Mouse (Mus musculus) embryonic facial prominence, embryonic 15.5 days (tissue): ENCODE measurements around the gene Thrb. TPM values are rescaled to one million over a fixed set of nuclear protein-coding genes. Genes with fewer than 3 reads are reported as not detected.
"Not testable (repeated sequence)": the region's sequence is repeated elsewhere in the genome, so short reads cannot be mapped to it uniquely, and the experiment has no call there.

Experiments used
- ATAC-seq: fragments of 200-750 bp; cut with Nextera tagmentation; 2 replicates; pipeline ENCODE4 v1.8.0; 2017; ENCODE audit warnings: low read depth, moderate TSS enrichment; ENCODE audit not compliant: insufficient number of reproducible peaks, low FRiP score, low TSS enrichment
- H3K27ac ChIP-seq: fragments of 300-500 bp; sonication (generic); replicated peaks from 2 replicates; pipeline ENCODE4 v1.5.1; 2015; ENCODE audit warnings: mild to moderate bottlenecking, inconsistent platforms
- H3K27me3 ChIP-seq: fragments of 300-500 bp; sonication (generic); 2 replicates; pipeline ENCODE4 v1.6.1; 2015; ENCODE audit warnings: inconsistent platforms
- H3K36me3 ChIP-seq: fragments of 300-500 bp; sonication (generic); 2 replicates; pipeline ENCODE4 v1.6.1; 2015; ENCODE audit warnings: mild to moderate bottlenecking, inconsistent platforms
- H3K4me1 ChIP-seq: fragments of 300-500 bp; sonication (generic); 2 replicates; pipeline ENCODE4 v1.6.1; 2015; ENCODE audit warnings: inconsistent platforms
- H3K4me2 ChIP-seq: fragments of 300-500 bp; sonication (generic); replicated peaks from 2 replicates; pipeline ENCODE4 v1.6.1; 2015; ENCODE audit warnings: mild to moderate bottlenecking, inconsistent platforms
- H3K4me3 ChIP-seq: fragments of 300-500 bp; sonication (generic); replicated peaks from 2 replicates; pipeline ENCODE4 v1.5.1; 2015; ENCODE audit warnings: mild to moderate bottlenecking, inconsistent platforms
- H3K9ac ChIP-seq: fragments of 300-500 bp; sonication (generic); 2 replicates; pipeline ENCODE4 v1.6.1; 2015; ENCODE audit warnings: inconsistent platforms
- H3K9me3 ChIP-seq: fragments of 300-500 bp; sonication (generic); replicated peaks from 2 replicates; pipeline ENCODE4 v1.6.1; 2016; ENCODE audit warnings: inconsistent platforms
- WGBS: fragments of 180-500 bp; shearing (Covaris S2); methylation state at CpG from one replicate; pipeline ENCODE4 v1.1.7; 2015; 5-methylcytosine and 5-hydroxymethylcytosine counted together
- polyA plus RNA-seq: library from polyadenylated mRNA; unstranded; fragments of >200 nt; fragmentation: Nextera tagmentation; extraction: Ambion mirVana; gene quantifications from 2 replicates; pipeline ENCODE4 v1.2.1, GENCODE M21; 2015

The Thrb gene
- polyA plus RNA-seq, 1 experiment from 2014 or later = 4.4 TPM

DNA sequence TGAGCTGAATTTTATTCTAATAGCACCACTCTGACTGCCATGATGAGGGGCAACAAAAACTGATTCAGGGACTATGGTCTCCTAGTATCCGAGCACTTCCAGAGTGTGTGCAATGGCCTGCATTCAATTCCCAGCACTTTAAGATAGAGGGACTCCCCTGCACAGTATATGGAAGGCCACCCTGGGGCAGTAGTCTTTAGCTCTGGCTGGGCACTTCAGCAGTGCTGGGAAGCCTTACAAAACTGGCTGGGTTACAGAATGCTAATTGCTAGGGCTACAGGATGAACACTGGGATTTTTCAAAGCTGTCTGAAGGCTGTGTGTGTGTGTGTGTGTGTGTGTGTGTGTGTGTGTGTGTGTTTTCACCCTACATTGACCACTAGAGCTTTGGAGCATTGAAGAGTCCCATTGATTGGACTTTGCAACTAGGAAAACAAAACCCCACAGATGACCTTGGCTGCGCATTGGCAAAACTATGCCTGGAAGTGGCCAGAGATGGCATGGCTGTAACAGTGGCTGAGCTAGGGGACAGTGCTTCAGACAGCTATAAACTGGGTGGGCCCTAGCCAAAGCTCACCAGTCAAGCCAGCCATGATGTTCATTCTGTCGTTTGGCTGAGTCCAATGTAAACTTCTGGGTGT lies 257.2 kb downstream of the Thrb start:
- no peaks in the 10 kb centered on the region for H3K9me3 ChIP-seq
- no peak overlapping the region for H3K4me2 ChIP-seq
- H3K4me1 ChIP-seq = no peaks in the 10 kb centered on the region
- WGBS = 79% methylated on average over 3 of the region's 3 CpGs
- no peaks in the 10 kb centered on the region for H3K27me3 ChIP-seq
- no peak overlapping the region for H3K27ac ChIP-seq
- no peak overlapping the region for H3K9ac ChIP-seq
- no peak overlapping the region for H3K4me3 ChIP-seq
- ATAC-seq = no peak
- H3K36me3 ChIP-seq = no peaks in the 10 kb centered on the region

GRCm38 (mm10) chr14:17917899-17918298 lies 257.8 kb downstream of the Thrb start:
- no peaks in the 10 kb centered on the region for H3K36me3 ChIP-seq
- H3K4me1 ChIP-seq = no peaks in the 10 kb centered on the region
- no peak overlapping the region for H3K9ac ChIP-seq
- no peak overlapping the region for H3K4me2 ChIP-seq
- H3K27me3 ChIP-seq = no peaks in the 10 kb centered on the region
- 42% methylated on average over 3 of the region's 3 CpGs for WGBS
- H3K9me3 ChIP-seq = no peaks in the 10 kb centered on the region
- no peak for ATAC-seq
- H3K27ac ChIP-seq = no peak overlapping the region
- H3K4me3 ChIP-seq = no peak overlapping the region

GRCm38 (mm10) chr14:17922807-17923704 lies 263.0 kb downstream of the Thrb start:
- Histone ChIP-seq H3K36me3 (no peaks in the 10 kb centered on the region), H3K27ac (no peak overlapping the region), H3K4me2 (no peak overlapping the region), H3K9me3 (no peaks in the 10 kb centered on the region), H3K27me3 (no peaks in the 10 kb centered on the region), H3K4me1 (no peaks in the 10 kb centered on the region), H3K4me3 (no peak overlapping the region), H3K9ac (no peak overlapping the region)
- WGBS = 60% methylated on average over 8 of the region's 8 CpGs
- no peak for ATAC-seq

DNA sequence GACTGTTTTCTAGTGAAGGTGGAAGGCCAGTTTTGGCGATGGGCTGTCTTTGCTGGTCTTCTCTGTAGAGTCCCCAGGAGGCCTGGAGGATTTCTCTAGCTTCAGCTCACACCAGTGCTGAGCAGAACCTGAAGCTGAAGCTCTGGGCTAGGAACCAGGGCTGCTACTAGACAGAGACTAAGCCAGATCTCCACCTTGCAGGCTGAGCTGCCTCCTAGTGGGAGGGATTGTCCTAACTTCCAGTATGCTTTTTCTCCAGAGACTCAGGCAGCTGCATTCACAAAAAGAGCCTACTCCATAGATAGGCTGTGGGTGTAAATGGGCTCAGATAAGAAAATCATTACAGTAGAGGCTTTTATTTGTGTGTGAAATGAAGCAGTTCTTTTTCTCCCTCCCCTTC lies 267.4 kb downstream of the Thrb start:
- Histone ChIP-seq H3K9ac (no peak overlapping the region), H3K9me3 (no peaks in the 10 kb centered on the region), H3K4me2 (no peak overlapping the region), H3K36me3 (no peaks in the 10 kb centered on the region), H3K27ac (no peak overlapping the region), H3K27me3 (no peaks in the 10 kb centered on the region), H3K4me1 (no peaks in the 10 kb centered on the region), H3K4me3 (no peak overlapping the region)
- 34% methylated on average over 1 of the region's 1 CpGs for WGBS
- ATAC-seq = no peak; the same call in 1 of the 2 replicates

DNA sequence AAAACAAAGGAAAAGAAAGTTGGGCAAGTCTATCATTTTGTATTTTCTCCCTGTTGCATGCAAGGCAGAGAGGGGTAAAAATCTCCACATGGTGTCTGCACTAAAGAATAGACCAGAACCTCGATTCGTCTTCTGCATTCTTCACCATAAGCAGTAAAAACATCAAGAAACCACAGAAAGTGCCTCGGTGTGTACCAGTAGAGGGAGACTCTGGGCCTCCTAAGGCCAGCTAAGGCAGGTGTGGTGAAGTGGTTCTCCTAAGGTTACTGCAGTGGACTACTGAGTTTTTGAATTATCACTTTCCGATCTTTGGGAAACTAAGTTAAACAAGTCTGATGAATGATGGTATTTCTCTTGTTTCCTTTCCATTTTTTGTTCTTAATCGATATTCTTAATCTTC lies 269.5 kb downstream of the Thrb start:
- no peak overlapping the region for H3K27ac ChIP-seq
- no peak overlapping the region for H3K4me2 ChIP-seq
- ATAC-seq = no peak
- no peak overlapping the region for H3K4me3 ChIP-seq
- no peaks in the 10 kb centered on the region for H3K9me3 ChIP-seq
- H3K36me3 ChIP-seq = no peaks in the 10 kb centered on the region
- no peaks in the 10 kb centered on the region for H3K4me1 ChIP-seq
- H3K27me3 ChIP-seq = no peaks in the 10 kb centered on the region
- whole genome bisulfite sequencing = 71% methylated on average over 5 of the region's 5 CpGs
- no peak overlapping the region for H3K9ac ChIP-seq

DNA sequence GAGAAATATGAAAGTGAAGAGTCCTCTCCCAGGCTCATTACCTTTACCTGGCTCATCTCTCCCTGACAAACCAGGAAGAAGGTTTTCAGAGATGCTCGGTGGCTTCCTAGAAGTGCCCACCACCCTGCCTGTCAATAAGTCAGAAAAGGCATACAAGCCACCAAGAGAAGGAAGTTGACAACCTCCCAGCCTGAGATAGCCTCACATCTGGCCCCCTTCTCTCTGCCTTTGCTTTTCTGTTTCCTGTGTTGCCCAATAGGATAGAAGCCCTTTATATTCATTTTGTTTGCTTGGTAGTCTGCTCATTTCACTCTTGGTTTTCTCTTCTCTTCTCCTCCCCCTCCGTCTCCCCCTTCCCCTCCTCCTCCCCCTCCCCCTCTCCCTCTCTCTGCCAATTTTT lies 273.4 kb downstream of the Thrb start:
- no peak for ATAC-seq
- no peaks in the 10 kb centered on the region for H3K4me1 ChIP-seq
- no peak overlapping the region for H3K9ac ChIP-seq
- no peak overlapping the region for H3K27ac ChIP-seq
- 55% methylated on average over 2 of the region's 2 CpGs for WGBS
- no peak overlapping the region for H3K4me3 ChIP-seq
- no peaks in the 10 kb centered on the region for H3K27me3 ChIP-seq
- no peak overlapping the region for H3K4me2 ChIP-seq
- H3K9me3 ChIP-seq = no peaks in the 10 kb centered on the region
- H3K36me3 ChIP-seq = no peaks in the 10 kb centered on the region

GRCm38 (mm10) chr14:17934779-17935178 lies 274.7 kb downstream of the Thrb start:
- WGBS = 85% methylated on average over 4 of the region's 4 CpGs
- H3K27ac ChIP-seq, ATAC-seq: not testable (repeated sequence)

DNA sequence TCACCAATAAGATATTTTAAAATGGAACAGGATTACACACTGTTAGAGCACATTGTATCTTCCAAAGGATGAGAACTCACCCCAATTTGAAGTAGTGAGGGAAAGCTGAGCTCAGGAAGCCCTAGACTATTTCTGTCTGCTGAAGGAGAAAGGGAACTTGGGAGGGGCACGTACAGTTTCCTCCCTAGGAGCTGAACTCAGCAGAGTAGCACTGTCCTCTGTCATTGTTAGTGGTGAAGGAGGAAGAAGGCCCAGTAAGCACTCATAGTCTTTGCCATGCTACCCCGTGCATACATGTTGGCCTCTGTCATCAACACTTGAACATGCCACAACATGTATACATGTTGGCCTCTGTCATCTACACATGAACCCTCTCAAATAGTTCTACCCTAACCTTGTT lies 294.0 kb downstream of the Thrb start:
- Histone ChIP-seq H3K27ac (no peak overlapping the region), H3K4me2 (no peak overlapping the region), H3K36me3 (no peaks in the 10 kb centered on the region), H3K4me3 (no peak overlapping the region), H3K4me1 (no peaks in the 10 kb centered on the region), H3K9me3 (no peaks in the 10 kb centered on the region), H3K9ac (no peak overlapping the region), H3K27me3 (no peaks in the 10 kb centered on the region)
- no peak for ATAC-seq
- 79% methylated on average over 2 of the region's 2 CpGs for WGBS

More at GRCm38 (mm10) chr14:17934779-17935178, 274.7 kb downstream of the Thrb start:
- H3K4me1 ChIP-seq, H3K27me3 ChIP-seq, H3K4me2 ChIP-seq, H3K9ac ChIP-seq, H3K9me3 ChIP-seq, H3K36me3 ChIP-seq, H3K4me3 ChIP-seq: not testable (repeated sequence)

GRCm38 (mm10) chr14:17959901-17960300 lies 299.8 kb downstream of the Thrb start:
- WGBS = 33% methylated on average over 2 of the region's 2 CpGs
- Histone ChIP-seq H3K27ac (no peak overlapping the region), H3K9me3 (no peaks in the 10 kb centered on the region), H3K9ac (no peak overlapping the region), H3K4me2 (no peak overlapping the region), H3K27me3 (no peaks in the 10 kb centered on the region), H3K4me3 (no peak overlapping the region), H3K4me1 (no peaks in the 10 kb centered on the region), H3K36me3 (no peaks in the 10 kb centered on the region)
- ATAC-seq = no peak

DNA sequence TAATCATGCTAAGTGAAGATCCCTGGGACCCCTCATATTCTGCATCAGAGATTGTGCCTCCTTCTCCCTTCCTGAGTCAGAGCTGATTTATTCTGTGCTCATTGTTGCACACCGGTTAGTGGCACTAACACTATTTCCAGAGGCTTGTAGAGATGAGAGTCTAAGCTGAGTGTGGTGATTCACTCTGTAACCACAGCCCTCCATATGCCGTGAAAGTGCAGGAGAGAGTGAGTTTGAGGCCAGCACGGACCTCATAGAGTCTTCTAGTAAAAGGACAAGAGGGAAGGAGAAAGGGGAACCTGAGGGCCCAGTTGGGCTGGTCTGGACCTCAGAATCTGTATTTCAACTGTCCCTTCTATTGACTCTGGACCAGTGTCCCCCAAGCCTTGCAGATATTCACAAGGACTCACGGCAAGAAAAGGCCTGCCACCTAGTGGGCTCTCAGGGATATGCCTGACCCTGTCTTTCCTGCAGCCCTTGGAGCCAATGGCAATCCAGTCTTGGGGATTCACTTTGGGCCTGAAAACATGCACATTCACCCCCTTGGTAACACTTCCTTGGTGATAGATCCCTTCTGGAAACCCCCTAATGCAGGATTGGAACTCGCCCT lies 307.2 kb downstream of the Thrb start:
- 30% methylated on average over 5 of the region's 5 CpGs for WGBS
- no peak for ATAC-seq
- Histone ChIP-seq H3K36me3 (no peaks in the 10 kb centered on the region), H3K27ac (no peak overlapping the region), H3K4me3 (no peak overlapping the region), H3K9me3 (no peaks in the 10 kb centered on the region), H3K27me3 (no peaks in the 10 kb centered on the region), H3K4me1 (no peaks in the 10 kb centered on the region), H3K9ac (no peak overlapping the region), H3K4me2 (no peak overlapping the region)

DNA sequence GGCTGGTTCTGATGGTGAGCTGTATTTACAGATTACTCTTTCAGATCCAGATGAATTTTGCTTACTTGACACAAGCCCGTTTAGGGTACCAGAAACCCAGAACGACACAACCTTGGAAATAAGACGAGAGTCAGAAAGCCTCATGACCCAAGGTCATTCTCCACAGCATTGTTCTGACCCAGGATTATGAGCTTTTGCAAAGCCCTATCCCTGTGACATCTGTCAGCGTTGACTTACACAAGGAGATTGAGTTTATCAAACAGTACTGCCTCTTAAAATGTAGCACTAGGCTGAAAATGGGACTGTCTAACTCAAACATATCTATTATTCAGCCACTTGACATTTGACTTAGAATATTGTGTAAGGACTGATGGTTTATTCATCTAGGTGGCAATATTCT lies 312.1 kb downstream of the Thrb start:
- 75% methylated on average over 4 of the region's 4 CpGs for WGBS

More for the DNA sequence above, 312.1 kb downstream of the Thrb start:
- ATAC-seq = no peak
- Histone ChIP-seq H3K4me2 (no peak overlapping the region), H3K36me3 (no peaks in the 10 kb centered on the region), H3K9me3 (no peaks in the 10 kb centered on the region), H3K4me3 (no peak overlapping the region), H3K27me3 (no peaks in the 10 kb centered on the region), H3K9ac (no peak overlapping the region), H3K27ac (no peak overlapping the region), H3K4me1 (no peaks in the 10 kb centered on the region)
